Mouse (Mus musculus) limb, embryonic 10.5 days (tissue): ENCODE results near the gene Daam1. TPM values are rescaled to one million over a fixed set of nuclear protein-coding genes. Genes with fewer than 3 reads are reported as not detected.

ENCODE experiments used
- DNase-seq: peaks from one replicate; pipeline ENCODE4 v3.0.0-alpha.2; 2017; ENCODE audit warnings: low spot score
- H3K27ac ChIP-seq: fragments of 300-500 bp; sonication (generic); 2 replicates; pipeline ENCODE4 v1.5.1; 2016; ENCODE audit warnings: mild to moderate bottlenecking
- H3K27me3 ChIP-seq: fragments of 300-500 bp; sonication (generic); 2 replicates; pipeline ENCODE4 v1.6.1; 2016; ENCODE audit warnings: low read depth, mild to moderate bottlenecking; ENCODE audit not compliant: poor library complexity, severe bottlenecking
- H3K36me3 ChIP-seq: fragments of 300-500 bp; sonication (generic); 2 replicates; pipeline ENCODE4 v1.6.1; 2016; ENCODE audit warnings: mild to moderate bottlenecking, moderate library complexity
- H3K4me1 ChIP-seq: fragments of 300-500 bp; sonication (generic); 2 replicates; pipeline ENCODE4 v1.6.1; 2016
- H3K4me3 ChIP-seq: fragments of 300-500 bp; sonication (generic); 2 replicates; pipeline ENCODE4 v1.5.1; 2016; ENCODE audit warnings: mild to moderate bottlenecking, moderate library complexity
- H3K9me3 ChIP-seq: fragments of 300-500 bp; sonication (generic); replicated peaks from 2 replicates; pipeline ENCODE4 v1.6.1; 2016; ENCODE audit warnings: mild to moderate bottlenecking
- WGBS: fragments of 180-500 bp; shearing (Covaris S2); methylation state at CpG from one replicate; pipeline ENCODE4 v1.1.7; 2016; 5-methylcytosine and 5-hydroxymethylcytosine counted together
- polyA plus RNA-seq: library from polyadenylated mRNA; unstranded; fragments of >200 nt; fragmentation: Nextera tagmentation; extraction: Ambion mirVana; gene quantifications from 2 replicates; pipeline ENCODE4 v1.2.1, GENCODE M21; 2016

The Daam1 gene
- polyA plus RNA-seq, 1 experiment from 2014 or later, result 5.2 TPM

DNA sequence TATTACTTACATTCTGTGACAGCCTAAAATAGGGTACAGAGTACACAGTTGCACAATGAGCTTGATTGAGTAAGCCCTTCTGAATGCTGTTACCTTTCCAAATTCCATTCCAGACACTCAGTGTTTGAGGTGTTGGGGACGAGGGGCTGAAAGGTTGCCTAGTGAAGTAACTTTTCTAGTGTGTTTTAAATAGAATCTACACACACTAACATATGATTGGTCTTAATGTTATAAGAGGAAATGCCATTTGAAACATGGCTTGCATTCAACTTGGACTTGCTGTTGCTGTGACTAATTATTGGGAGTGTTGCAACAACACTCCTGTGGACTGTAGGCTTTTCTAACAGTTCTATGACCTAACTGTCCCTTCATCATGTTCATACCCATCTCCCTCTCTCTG is 105.8 kb downstream of the Daam1 start:
- Histone ChIP-seq H3K27me3 (no peaks in the 10 kb centered on the region), H3K4me1 (no peaks in the 10 kb centered on the region; the same call in 1 of the 2 replicates), H3K4me3 (no peak overlapping the region), H3K36me3 (no peaks in the 10 kb centered on the region), H3K27ac (no peak overlapping the region), H3K9me3 (no peaks in the 10 kb centered on the region)
- DNase-seq, result no peak
- WGBS, result 92% methylated on average over 1 of the region's 1 CpGs

DNA sequence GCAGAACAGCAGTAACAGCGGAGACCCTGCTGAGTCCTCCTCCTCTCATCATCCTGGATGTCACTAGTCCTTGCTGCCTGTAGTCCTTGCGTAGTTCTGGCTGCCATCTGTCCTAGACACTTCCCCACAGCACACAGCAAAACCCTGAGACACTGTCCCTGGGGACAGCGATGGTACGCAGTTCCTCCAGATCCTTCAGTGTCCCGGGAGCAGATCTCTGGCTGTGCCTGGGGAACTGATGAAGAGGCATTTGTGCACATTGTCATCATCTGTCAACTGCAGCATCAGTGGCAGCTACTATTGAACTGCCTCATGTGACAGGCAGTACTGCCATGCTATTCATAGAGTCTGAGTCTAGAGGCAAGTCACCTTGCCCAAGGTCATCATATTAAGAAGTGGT is 107.6 kb downstream of the Daam1 start:
- Histone ChIP-seq H3K36me3 (0 out of 2 replicates have a peak, but pooled peaks cover under 1% of the 10 kb centered on the region), H3K4me1 (no peaks in the 10 kb centered on the region; the same call in 1 of the 2 replicates), H3K27ac (no peak overlapping the region), H3K27me3 (no peaks in the 10 kb centered on the region), H3K4me3 (no peak overlapping the region), H3K9me3 (no peaks in the 10 kb centered on the region)
- DNase-seq, result no peak
- 90% methylated on average over 5 of the region's 5 CpGs for WGBS

DNA sequence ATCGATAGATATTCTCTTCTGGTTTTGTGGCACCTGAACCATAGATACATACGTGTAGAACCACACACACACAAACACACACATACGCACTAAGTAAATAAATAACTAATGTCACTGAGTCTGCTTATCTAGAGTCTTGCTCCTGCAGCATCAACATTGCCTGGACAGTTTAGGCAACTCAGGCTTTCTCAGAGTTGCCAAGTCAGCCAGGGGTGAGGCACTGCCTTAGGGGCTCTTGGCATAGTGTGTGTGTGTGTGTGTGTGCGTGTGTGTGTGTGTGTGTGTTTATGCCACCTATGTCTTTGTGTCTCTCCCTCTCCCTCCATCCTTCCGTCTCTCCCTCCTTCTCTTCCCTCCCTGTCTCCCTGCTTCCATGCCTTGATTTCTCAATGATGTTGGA is 110.4 kb downstream of the Daam1 start:
- no peaks in the 10 kb centered on the region; the same call in 1 of the 2 replicates for H3K4me1 ChIP-seq
- H3K36me3 ChIP-seq, result peaks cover 11% of the 10 kb centered on the region
- H3K4me3 ChIP-seq, result no peak overlapping the region
- no peak for DNase-seq
- no peaks in the 10 kb centered on the region for H3K27me3 ChIP-seq
- no peak overlapping the region for H3K27ac ChIP-seq
- WGBS, result 92% methylated on average over 5 of the region's 5 CpGs
- H3K9me3 ChIP-seq, result no peaks in the 10 kb centered on the region

DNA sequence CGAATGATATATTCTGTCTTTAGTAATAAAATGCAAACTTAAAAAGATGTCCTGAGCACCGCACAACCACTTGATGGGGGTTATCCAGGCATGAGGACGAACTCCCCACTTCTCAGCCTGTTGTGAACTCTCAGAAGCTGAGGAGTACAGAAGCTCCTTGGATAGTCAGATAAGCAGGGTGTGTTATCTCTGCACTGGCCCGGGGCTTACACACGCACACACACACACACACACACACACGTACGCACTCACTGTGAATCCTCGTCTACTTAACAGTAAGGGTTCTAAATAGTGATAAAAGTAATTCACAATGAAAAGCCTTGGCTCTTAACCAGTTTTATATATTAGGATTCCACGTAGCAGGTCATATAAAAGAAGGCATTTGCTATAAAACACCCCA is 112.2 kb downstream of the Daam1 start:
- H3K9me3 ChIP-seq, result no peaks in the 10 kb centered on the region
- no peak overlapping the region for H3K4me3 ChIP-seq
- 92% methylated on average over 9 of the region's 9 CpGs for WGBS
- H3K27me3 ChIP-seq, result no peaks in the 10 kb centered on the region
- no peaks in the 10 kb centered on the region for H3K4me1 ChIP-seq
- H3K27ac ChIP-seq, result no peak overlapping the region
- DNase-seq, result no peak
- peaks cover 22% of the 10 kb centered on the region for H3K36me3 ChIP-seq

GRCm38 (mm10) chr12:71943646-71944045 is 112.8 kb downstream of the Daam1 start:
- no peaks in the 10 kb centered on the region for H3K4me1 ChIP-seq
- 95% methylated on average over 4 of the region's 4 CpGs for WGBS
- no peak overlapping the region for H3K4me3 ChIP-seq
- no peak overlapping the region for H3K27ac ChIP-seq
- peaks cover 26% of the 10 kb centered on the region for H3K36me3 ChIP-seq
- no peaks in the 10 kb centered on the region for H3K27me3 ChIP-seq
- no peak for DNase-seq
- no peaks in the 10 kb centered on the region for H3K9me3 ChIP-seq

DNA sequence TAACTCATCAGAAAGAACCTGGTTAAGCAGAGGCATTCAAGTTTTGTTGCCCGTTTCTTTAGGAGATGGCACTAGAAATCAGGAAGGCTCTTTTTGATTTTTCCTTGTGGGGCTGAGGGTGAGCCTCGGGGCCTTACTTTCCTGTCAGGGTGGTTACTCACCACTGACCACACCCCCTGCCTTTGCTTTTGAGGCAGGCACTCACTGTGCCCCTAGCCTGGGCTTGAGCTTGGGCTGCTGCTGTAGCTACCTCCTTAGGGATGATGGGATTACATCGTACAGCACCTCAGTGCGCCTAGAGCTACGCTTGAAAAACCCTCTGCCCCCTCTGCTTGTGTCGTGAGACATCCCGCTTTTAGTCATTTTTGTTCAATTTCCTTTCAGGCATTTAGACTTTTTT is 115.0 kb downstream of the Daam1 start:
- H3K4me3 ChIP-seq, result no peak overlapping the region
- no peak for DNase-seq
- WGBS, result 88% methylated on average over 7 of the region's 7 CpGs
- peaks cover 26% of the 10 kb centered on the region for H3K36me3 ChIP-seq
- H3K27ac ChIP-seq, result no peak overlapping the region
- H3K9me3 ChIP-seq, result no peaks in the 10 kb centered on the region
- H3K4me1 ChIP-seq, result no peaks in the 10 kb centered on the region
- H3K27me3 ChIP-seq, result no peaks in the 10 kb centered on the region

DNA sequence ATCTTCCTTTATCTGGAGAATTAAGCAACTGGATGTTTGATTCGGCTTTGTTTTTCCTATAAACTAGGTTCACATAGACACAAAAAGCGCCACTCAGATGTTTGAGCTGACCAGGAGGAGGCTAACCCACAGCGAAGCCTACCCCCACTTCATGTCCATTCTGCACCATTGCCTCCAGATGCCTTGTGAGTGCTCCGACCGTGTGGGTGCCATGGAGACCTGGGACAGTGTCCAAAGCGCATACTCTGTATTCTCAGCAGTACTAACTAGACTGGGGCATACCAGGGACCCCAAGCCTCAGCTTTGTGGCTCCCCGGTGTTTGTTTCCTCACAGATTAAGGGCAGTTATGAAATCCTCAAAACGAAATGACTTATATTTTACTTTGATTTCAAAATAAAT is 115.6 kb downstream of the Daam1 start:
- WGBS, result 91% methylated on average over 8 of the region's 8 CpGs
- no peak for DNase-seq
- Histone ChIP-seq H3K9me3 (no peaks in the 10 kb centered on the region), H3K4me3 (no peak overlapping the region), H3K36me3 (peaks cover 29% of the 10 kb centered on the region), H3K27me3 (no peaks in the 10 kb centered on the region), H3K27ac (no peak overlapping the region), H3K4me1 (no peaks in the 10 kb centered on the region)

- 94% methylated on average over 6 of the region's 6 CpGs for WGBS
- H3K9me3 ChIP-seq, result no peaks in the 10 kb centered on the region
- H3K27me3 ChIP-seq, result no peaks in the 10 kb centered on the region
- peaks cover 38% of the 10 kb centered on the region for H3K36me3 ChIP-seq
- H3K4me3 ChIP-seq, result no peak overlapping the region
- H3K4me1 ChIP-seq, result no peaks in the 10 kb centered on the region
- H3K27ac ChIP-seq, result no peak overlapping the region
- DNase-seq, result no peak
These were observed 118.1 kb downstream of the Daam1 start for GRCm38 (mm10) chr12:71948972-71949371.

GRCm38 (mm10) chr12:71949606-71950005 is 118.7 kb downstream of the Daam1 start:
- peaks cover 31% of the 10 kb centered on the region for H3K36me3 ChIP-seq

GRCm38 (mm10) chr12:71950095-71950877 is 119.4 kb downstream of the Daam1 start:
- DNase-seq, result no peak
- Histone ChIP-seq H3K27me3 (no peaks in the 10 kb centered on the region), H3K4me3 (no peak overlapping the region), H3K4me1 (no peaks in the 10 kb centered on the region), H3K27ac (no peak overlapping the region), H3K9me3 (no peaks in the 10 kb centered on the region), H3K36me3 (peaks cover 31% of the 10 kb centered on the region)
- whole genome bisulfite sequencing, result 85% methylated on average over 13 of the region's 13 CpGs

More at GRCm38 (mm10) chr12:71949606-71950005, 118.7 kb downstream of the Daam1 start:
- Histone ChIP-seq H3K27me3 (no peaks in the 10 kb centered on the region), H3K4me3 (no peak overlapping the region), H3K9me3 (no peaks in the 10 kb centered on the region), H3K4me1 (no peaks in the 10 kb centered on the region), H3K27ac (no peak overlapping the region)
- WGBS, result 91% methylated on average over 6 of the region's 6 CpGs
- DNase-seq, result no peak

GRCm38 (mm10) chr12:71954180-71954935 is 123.5 kb downstream of the Daam1 start:
- peaks cover 16% of the 10 kb centered on the region for H3K36me3 ChIP-seq

GRCm38 (mm10) chr12:71956980-71957379 is 126.1 kb downstream of the Daam1 start:
- 69% methylated on average over 6 of the region's 6 CpGs for WGBS
- Histone ChIP-seq H3K36me3 (peaks cover 7% of the 10 kb centered on the region), H3K4me1 (no peaks in the 10 kb centered on the region), H3K27ac (no peak overlapping the region), H3K4me3 (no peak overlapping the region), H3K9me3 (no peaks in the 10 kb centered on the region), H3K27me3 (no peaks in the 10 kb centered on the region)
- DNase-seq, result no peak

More at GRCm38 (mm10) chr12:71954180-71954935, 123.5 kb downstream of the Daam1 start:
- no peaks in the 10 kb centered on the region for H3K9me3 ChIP-seq
- H3K27ac ChIP-seq, result no peak overlapping the region
- no peak overlapping the region for H3K4me3 ChIP-seq
- 85% methylated on average over 5 of the region's 5 CpGs for WGBS
- H3K27me3 ChIP-seq, result no peaks in the 10 kb centered on the region
- H3K4me1 ChIP-seq, result no peaks in the 10 kb centered on the region
- no peak for DNase-seq

GRCm38 (mm10) chr12:71957496-71957895 is 126.6 kb downstream of the Daam1 start:
- Histone ChIP-seq H3K9me3 (no peaks in the 10 kb centered on the region), H3K4me3 (no peak overlapping the region), H3K4me1 (no peaks in the 10 kb centered on the region), H3K36me3 (peaks cover 4% of the 10 kb centered on the region), H3K27me3 (no peaks in the 10 kb centered on the region), H3K27ac (no peak overlapping the region)
- WGBS, result 74% methylated on average over 5 of the region's 5 CpGs
- DNase-seq, result no peak
